Mouse (Mus musculus) NIH3T3 (cell line): ENCODE data around the gene Pipox.

ENCODE experiments used
- DNase-seq: peaks from one replicate; pipeline ENCODE4 v3.0.0-alpha.2; 2012; ENCODE audit warnings: low read depth

Gene Pipox

DNA sequence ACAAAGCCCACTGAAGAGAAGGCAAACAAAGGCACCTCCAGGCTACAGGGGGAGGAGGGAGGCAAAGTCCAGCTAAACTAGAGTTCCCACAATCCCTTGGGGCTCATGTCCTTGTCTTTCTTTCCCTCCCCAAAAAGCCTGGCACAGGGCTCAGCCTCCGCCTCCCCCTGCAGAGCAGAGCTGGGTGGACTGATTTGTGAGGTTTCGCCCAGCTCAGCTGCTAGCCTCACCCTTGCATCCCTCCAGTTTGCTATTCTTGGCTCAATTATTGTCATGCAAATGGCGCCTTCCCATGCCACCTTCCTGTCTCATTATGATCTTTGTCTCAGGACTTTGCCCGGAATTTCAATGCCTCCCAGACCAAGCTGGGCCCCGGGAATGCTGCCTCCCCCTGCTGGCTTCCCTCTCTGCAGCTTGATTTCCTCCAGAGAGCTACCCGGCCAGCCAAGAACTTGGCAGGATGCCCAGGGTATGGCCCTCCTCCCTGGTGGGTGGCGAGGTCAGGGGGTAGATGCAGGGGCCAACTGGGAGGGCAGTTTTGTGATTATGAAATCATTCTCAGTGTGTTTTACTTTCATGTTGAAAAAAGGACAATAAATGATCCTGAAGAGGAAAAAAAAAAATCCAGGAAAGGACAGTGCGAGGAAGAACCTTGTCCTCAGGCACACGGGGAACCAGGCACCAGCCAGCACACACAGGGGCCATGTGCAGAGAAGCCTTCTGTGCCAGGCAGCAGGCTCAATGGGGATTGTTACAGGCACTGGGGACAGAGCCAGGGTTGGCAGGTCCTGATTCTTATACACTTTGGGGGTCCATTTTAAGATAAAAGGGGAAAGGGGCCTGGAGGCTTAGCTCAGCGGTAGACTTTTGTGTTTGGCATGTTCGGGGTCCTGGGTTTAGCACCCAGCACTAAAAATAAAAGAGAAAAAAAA is at the start of gene Pipox:
TSS of gene Pipox (minus strand) at position 310 of the 932 bp plus-strand sequence.
- DNase-seq = peak; percentile 88

DNA sequence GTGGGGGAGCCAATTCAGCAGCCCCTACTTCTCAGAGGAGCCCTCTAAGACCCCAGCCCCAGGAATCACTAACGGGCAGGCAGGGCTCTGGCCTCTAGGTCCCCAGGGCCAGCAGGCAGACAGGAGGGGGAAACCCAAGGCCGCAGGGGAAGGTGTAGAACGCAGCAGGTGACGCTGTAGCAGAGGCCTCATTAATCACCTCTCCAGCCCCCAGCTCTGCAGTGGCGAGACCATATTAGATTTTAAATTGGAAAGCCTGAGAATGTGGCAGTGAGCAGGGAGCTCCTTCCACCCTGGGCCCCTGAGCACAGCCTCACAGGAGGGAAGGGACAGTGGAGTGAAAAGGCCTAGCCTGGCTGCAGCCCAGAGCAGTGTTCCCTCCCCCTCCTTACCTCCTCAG is 48.3 kb upstream of the Pipox start:
- DNase-seq = no peak

DNA sequence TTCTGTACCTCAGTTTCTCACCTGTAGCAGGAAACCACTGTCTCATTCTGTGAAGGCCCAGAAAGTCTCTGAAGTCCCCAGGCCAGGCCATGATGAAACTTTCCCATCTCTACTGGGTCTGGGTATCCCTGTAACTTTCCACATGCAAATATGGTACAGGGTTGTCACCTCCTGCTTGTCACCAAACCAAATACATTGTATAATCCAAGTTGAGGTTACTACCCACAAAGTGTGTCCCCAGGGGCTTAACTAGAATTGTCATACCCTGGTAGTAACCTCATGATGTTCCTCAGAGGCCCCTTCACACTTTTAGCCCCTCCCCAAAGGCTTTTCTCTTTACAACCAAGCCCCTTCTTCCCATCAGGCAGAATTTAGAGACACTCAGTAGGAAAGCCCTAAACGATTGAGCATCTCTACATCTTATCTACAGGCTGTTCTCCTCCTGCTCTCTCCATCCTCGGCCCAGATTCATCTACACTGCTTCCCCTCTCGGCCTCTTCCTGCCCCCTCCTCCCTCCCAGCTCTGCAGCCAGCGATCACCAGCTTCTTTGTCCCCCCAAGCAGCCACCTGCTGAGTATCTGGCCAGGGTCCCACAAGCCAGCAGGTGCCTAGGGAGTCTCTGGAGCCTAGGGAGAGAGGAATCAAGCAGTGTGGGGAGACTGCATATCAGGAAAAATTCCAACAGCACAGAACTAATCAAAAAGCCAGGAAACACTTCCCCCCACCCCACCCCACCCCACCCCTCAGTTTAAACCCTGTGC is 43.9 kb upstream of the Pipox start:
- DNase-seq = no peak

- DNase-seq = no peak
These were observed 43.0 kb upstream of the Pipox start for GRCm38 (mm10) chr11:77936846-77937245.

GRCm38 (mm10) chr11:77934568-77935311 is 40.8 kb upstream of the Pipox start:
- DNase-seq = no peak

- DNase-seq = peak; percentile 28
These were observed 40.2 kb upstream of the Pipox start for GRCm38 (mm10) chr11:77934111-77934521.

GRCm38 (mm10) chr11:77932576-77932975 is 38.7 kb upstream of the Pipox start:
- DNase-seq = no peak

GRCm38 (mm10) chr11:77931541-77932433 is 37.9 kb upstream of the Pipox start:
- DNase-seq = no peak

DNA sequence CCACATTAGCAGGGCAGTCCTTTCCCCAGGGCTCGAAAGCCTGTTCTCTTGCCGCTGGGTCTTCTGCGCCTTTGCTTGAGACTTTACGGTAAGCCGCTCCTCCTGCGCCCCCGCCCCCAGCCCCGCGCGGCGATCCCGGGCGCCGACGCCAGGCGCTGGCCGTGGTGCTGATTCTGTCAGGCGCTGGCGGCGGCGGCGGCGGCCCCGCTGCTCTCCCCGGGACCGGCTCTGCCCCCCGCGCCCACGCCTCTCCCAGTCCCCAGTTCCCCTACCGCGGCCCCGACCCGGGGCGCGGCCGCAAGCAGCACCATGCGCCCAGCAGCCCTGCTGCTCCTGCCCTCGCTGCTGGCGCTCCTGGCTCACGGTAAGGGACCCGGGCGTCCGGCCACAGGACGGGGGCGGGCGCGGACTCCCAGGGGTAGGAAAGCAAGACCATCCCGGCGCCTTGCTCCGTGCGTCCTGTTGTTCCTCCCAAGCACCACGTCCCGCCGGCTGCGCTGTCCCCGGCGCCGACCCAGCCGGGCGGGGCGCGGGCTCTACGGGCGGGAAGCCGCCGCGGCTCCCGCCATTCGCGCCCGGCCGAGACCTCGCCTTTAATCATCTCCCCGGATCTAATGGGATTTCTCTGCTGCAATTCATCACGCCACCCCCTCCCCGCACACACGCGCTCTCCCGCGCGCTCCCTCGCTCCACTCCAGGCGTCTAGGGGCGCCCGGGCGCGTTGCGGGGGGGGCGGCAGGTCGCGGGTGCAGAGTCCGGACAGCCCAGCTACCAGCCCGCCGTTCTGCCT is 37.0 kb upstream of the Pipox start, which contains the start of gene Sez6:
TSS of gene Sez6 (plus strand) at position 50 of the 790 bp plus-strand sequence.
- DNase-seq = no peak

GRCm38 (mm10) chr11:77927837-77928236 is 33.9 kb upstream of the Pipox start:
- peak; percentile 74 for DNase-seq

- DNase-seq = no peak
These were observed 32.8 kb upstream of the Pipox start for GRCm38 (mm10) chr11:77926666-77927065.

DNA sequence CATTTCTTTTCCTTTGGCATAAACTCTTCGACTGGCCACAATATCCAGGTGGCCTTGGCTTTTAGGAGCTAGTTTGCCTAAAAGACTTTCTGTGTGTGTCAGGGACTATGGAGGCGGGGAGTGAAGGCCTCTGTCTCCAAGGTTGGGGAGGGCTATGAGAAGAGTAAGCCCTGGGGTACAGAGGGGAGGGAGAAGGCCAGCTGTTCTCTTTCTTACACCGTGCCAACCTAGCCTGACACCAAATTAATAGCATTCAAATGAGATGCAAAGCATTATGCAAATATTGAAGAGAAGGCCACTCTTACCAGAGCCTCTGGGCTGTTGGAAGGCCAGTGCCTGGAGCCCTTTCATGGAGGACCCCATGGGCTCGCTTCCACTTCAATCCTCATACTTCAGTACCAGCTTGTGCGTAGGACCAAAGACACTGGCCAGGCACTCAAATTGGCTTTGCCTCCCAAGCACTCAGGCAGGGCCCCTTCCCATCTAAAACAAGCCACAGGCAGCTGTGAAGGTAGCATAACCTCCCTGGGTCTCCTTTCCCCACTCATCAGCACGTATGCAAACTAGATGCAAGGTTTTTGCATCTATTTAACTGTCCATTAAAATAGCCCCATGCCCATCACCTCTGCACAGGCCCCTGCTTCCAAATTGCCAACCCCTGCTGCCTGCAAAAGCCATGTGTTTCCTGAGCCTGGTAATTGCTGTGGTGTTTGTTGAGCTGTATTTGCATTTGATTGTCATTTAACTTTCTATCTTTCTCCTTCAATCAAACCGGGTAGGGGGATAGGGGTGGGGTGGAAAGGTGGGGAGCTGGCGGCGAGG is 32.2 kb upstream of the Pipox start:
- DNase-seq = no peak

GRCm38 (mm10) chr11:77923285-77923684 is 29.4 kb upstream of the Pipox start:
- peak; percentile 5 for DNase-seq

DNA sequence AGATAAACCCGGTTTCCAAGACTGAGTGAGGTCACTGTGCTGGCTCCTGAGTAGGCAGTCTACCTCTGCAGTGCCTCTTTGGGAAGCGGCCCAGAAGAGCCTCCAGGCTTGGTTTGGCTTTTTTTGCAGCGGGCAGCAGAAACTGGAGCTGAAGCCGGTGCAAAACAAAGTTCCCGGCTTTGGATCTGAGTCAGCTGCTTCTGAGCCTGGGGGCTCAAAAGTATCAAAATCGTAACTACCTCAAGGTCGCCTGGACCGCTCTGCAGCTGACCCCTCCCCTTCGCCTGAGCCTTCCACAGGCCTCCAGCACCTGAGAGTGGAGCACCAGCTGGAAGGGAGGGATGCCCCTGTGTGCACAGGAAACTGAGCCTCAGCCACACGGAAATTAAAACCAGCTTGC is 23.3 kb upstream of the Pipox start:
- peak; percentile 41 for DNase-seq

DNA sequence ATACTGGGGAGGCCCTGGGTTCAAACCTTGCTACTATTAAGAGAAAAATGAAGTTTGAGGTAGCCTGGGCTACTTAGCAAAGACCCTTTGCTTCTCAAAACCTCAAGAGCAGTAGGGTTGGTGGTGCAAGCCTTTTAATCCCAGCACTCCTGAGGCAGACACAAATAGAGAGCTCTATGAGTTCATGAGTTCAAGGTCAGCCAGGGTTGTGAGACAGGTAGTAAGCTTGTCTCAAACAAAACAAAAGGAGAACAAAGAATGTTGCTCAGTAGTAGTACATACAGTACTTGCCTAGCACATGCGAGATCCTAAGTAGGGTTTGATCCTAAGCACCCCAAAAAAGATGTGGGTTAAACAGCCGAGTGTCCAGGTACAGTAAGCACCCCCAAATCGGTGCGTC is 22.8 kb upstream of the Pipox start:
- DNase-seq = no peak

DNA sequence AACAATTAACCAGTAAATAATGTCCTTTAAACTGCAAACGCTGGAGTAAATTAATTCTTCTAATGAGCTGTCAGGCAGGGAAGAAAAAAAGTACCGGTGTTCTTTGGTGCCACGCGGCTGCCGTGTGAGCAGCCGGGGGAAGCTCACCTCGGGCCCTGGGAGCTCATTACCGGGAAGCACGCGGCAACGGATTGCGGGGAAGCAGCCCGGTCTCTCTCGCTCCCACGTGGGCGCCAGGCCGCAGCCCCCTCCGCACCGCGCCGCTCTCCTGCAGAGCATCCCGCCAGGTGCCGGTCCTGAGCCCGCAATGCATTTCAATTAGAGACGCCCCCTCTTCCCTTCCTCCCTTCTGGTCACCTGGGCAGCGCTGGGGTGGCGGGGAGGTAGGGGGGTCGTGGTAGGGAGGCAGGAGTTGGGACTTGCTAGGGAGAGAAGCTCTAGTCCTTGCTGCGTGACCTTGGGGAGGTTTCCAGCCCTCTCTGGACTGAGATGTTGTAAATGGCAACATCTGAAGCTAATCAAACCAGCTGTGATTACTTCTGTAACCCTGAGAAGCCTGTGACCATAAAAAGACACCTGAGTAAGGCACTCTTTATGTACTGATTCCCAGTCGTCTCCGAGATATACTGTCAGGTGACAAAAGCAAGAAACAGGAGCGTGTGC is 20.8 kb upstream of the Pipox start:
- DNase-seq = no peak

GRCm38 (mm10) chr11:77913505-77913904 is 19.6 kb upstream of the Pipox start:
- no peak for DNase-seq

DNA sequence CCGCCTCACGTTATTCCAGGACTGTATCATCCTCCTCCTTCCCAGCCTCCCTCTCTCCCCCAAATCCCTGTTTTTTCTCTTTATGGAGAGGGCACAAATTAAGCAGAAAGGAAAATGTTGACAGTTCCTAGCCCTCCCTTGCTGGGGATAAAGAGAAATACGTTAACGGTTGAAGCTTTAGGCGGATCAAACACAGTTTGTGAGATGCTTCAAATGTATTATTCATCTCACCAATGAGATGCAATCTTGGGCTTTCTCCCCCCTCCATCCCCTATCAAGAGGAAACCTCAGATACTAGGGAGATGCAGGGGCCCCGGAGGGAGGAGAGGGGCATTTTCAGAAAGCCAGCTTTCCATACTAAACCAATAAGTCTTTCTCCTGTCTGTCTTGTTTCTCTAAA is 15.9 kb upstream of the Pipox start:
- no peak for DNase-seq

GRCm38 (mm10) chr11:77909376-77909775 is 15.5 kb upstream of the Pipox start:
- peak; percentile 26 for DNase-seq
